Mouse (Mus musculus): ENCODE measurements around the gene Eif4a2. TPM values are rescaled to one million over a fixed set of nuclear protein-coding genes. Genes with fewer than 3 reads are reported as not detected.

The Eif4a2 gene
- 187 and 193 TPM in 2 replicates for polyA plus RNA-seq (2012; rRNA removed)

GRCm38 (mm10) chr16:23107231-23107942, at the start of gene Eif4a2:
Eif4a2 (plus strand) TSS chr16:23107444.

GRCm38 (mm10) chr16:23057668-23058447, 49.4 kb upstream of the Eif4a2 start, which contains the start of gene Kng1:
Kng1 (plus strand) TSS chr16:23057865.

GRCm38 (mm10) chr16:23127673-23128375, 20.6 kb downstream of the Eif4a2 start, which contains the start of gene Rfc4:
Rfc4 (minus strand) TSS chr16:23127737.

GRCm38 (mm10) chr16:23146280-23146679, 39.0 kb downstream of the Eif4a2 start, which contains the start of gene Adipoq:
Adipoq (plus strand) TSS chr16:23146536.

Other genes starting within 250 kb of the Eif4a2 start
- gene Tbccd1, start 249.8 kb upstream of the Eif4a2 start, polyA plus RNA-seq (2012; rRNA removed), result 21.4 and 24.4 TPM in 2 replicates
- 28.1 and 30.8 TPM in 2 replicates for gene Dnajb11, start 249.6 kb upstream of the Eif4a2 start, polyA plus RNA-seq (2012; rRNA removed)
- gene Ahsg, start 216.2 kb upstream of the Eif4a2 start, polyA plus RNA-seq (2012; rRNA removed), result 938 and 1,098 TPM in 2 replicates
- gene Fetub, start 189.1 kb upstream of the Eif4a2 start, polyA plus RNA-seq (2012; rRNA removed), result 1.2 and 1.5 TPM in 2 replicates
- gene Hrg, start 156.4 kb upstream of the Eif4a2 start, polyA plus RNA-seq (2012; rRNA removed), result 0.24 and 0.31 TPM in 2 replicates
- gene Kng2, start 78.0 kb upstream of the Eif4a2 start, polyA plus RNA-seq (2012; rRNA removed), result 13.2 and 14.6 TPM in 2 replicates
- 215 and 238 TPM in 2 replicates for gene Kng1, start 49.6 kb upstream of the Eif4a2 start, polyA plus RNA-seq (2012; rRNA removed)
- gene Rfc4, start 20.3 kb downstream of the Eif4a2 start, polyA plus RNA-seq (2012; rRNA removed), result 12.7 and 24.7 TPM in 2 replicates
- gene Adipoq, start 39.1 kb downstream of the Eif4a2 start, polyA plus RNA-seq (2012; rRNA removed), result 0.09 TPM in 1 of 2 replicates, not detected in the other
- gene St6gal1, start 117.3 kb downstream of the Eif4a2 start, polyA plus RNA-seq (2012; rRNA removed), result 10.6 and 11.8 TPM in 2 replicates